ENCODE assay signal across 23 mouse cellular contexts in genomic region chr10:34071650-34072049, GRCm38 (mm10). TPM values are rescaled to one million over a fixed set of nuclear protein-coding genes. Genes with fewer than 3 reads are reported as not detected.
DNase-seq lines count a peak whose midpoint lies in the region; ATAC-seq and TF ChIP-seq lines count a peak whose summit lies in the region.
"Had no signal": no experiment of that assay in that cellular context is flagged by ENCODE, and none has a peak within 500 bp of the region (broad histone marks: within the 10 kb centered on the region; RNA-seq: fewer than 3 reads in every experiment).

No protein-coding gene starts in this region.

- H3K27ac ChIP-seq in forebrain, embryonic 14.5 days (ENCODE audit: low read depth, low read length): no peak overlapping the region
- H3K27ac ChIP-seq in forebrain, embryonic 15.5 days (replicated peaks): no peak overlapping the region
- peak overlapping the region; percentile 27; the same call in 1 of the 2 replicates for H3K27ac ChIP-seq in heart, embryonic 16.5 days (ENCODE audit: low read length)
- H3K27ac ChIP-seq: embryonic facial prominence, embryonic 13.5 days; liver, embryonic 12.5 days; lung, embryonic 15.5 days; midbrain, embryonic 12.5 days had no signal

- peak; percentile 46; the same call in 1 of the 2 replicates for ATAC-seq in forebrain, embryonic 14.5 days
- no peak for ATAC-seq in forebrain, embryonic 15.5 days (replicated peaks)
- ATAC-seq in heart, embryonic 16.5 days (replicated peaks; ENCODE audit: extremely low read depth, insufficient read depth, low FRiP score): no peak
- ATAC-seq: liver, embryonic 12.5 days had no signal

- no peaks in the 10 kb centered on the region; the same call in 1 of the 2 replicates for H3K4me1 ChIP-seq in forebrain, embryonic 14.5 days (ENCODE audit: control insufficient read depth, insufficient read depth, low read length)
- H3K4me1 ChIP-seq in forebrain, embryonic 15.5 days: peaks cover 6% of the 10 kb centered on the region; the same call in 1 of the 2 replicates
- peaks cover 6% of the 10 kb centered on the region; the same call in 1 of the 2 replicates for H3K4me1 ChIP-seq in heart, embryonic 16.5 days (ENCODE audit: control insufficient read depth, insufficient read depth, low read length)
- H3K4me1 ChIP-seq: embryonic facial prominence, embryonic 13.5 days; liver, embryonic 12.5 days; lung, embryonic 15.5 days had no signal

- no peak overlapping the region for H3K4me3 ChIP-seq in forebrain, embryonic 14.5 days (ENCODE audit: low read depth, low read length)
- H3K4me3 ChIP-seq in forebrain, embryonic 15.5 days: no peak overlapping the region
- no peak overlapping the region for H3K4me3 ChIP-seq in heart, embryonic 16.5 days (ENCODE audit: low read length)
- H3K4me3 ChIP-seq: embryonic facial prominence, embryonic 13.5 days; liver, embryonic 12.5 days; lung, embryonic 15.5 days; midbrain, embryonic 12.5 days had no signal

- DNase-seq in forebrain, embryonic 14.5 days (ENCODE audit: low spot score): peak; percentile 10
- no peak for DNase-seq in heart, postnatal 10 days
- peak; percentile 72 for DNase-seq in 3T3-L1 (ENCODE audit: low read depth, low spot score)
- peak; percentile 15 for DNase-seq in brain, embryonic 14.5 days (ENCODE audit: low read depth)
- DNase-seq in cerebellum, adult 9-10 months: no peak
- DNase-seq in cerebellum, postnatal 36 days: no peak
- DNase-seq: cerebellum, postnatal 10 days had no signal

- H3K27me3 ChIP-seq in forebrain, embryonic 14.5 days (replicated peaks; ENCODE audit: control insufficient read depth, insufficient read depth, low read length): no peaks in the 10 kb centered on the region
- no peaks in the 10 kb centered on the region for H3K27me3 ChIP-seq in forebrain, embryonic 15.5 days
- no peaks in the 10 kb centered on the region for H3K27me3 ChIP-seq in heart, embryonic 16.5 days (ENCODE audit: control insufficient read depth, insufficient read depth, low read length)
- H3K27me3 ChIP-seq: embryonic facial prominence, embryonic 13.5 days; liver, embryonic 12.5 days; lung, embryonic 15.5 days; midbrain, embryonic 12.5 days had no signal

- intact Hi-C loops in heart, postnatal 10 days (cut with DNase I): no loop called here

- H3K9ac ChIP-seq in forebrain, embryonic 14.5 days (ENCODE audit: low read length): no peak overlapping the region
- no peak overlapping the region for H3K9ac ChIP-seq in forebrain, embryonic 15.5 days (replicated peaks)
- H3K9ac ChIP-seq in heart, embryonic 16.5 days (ENCODE audit: low read length): no peak overlapping the region
- H3K9ac ChIP-seq: embryonic facial prominence, embryonic 13.5 days; liver, embryonic 12.5 days; lung, embryonic 15.5 days; midbrain, embryonic 12.5 days had no signal

- TF ChIP-seq CTCF in brain, embryonic 14.5 days (IDR thresholded peaks at IDR 0.05; ENCODE audit: borderline replicate concordance, extremely low read depth, insufficient read depth, insufficient read length): peak; percentile 13; the same call in 1 of the 2 replicates

- H3K36me3 ChIP-seq in forebrain, embryonic 14.5 days (ENCODE audit: control insufficient read depth, insufficient read depth, low read length): no peaks in the 10 kb centered on the region
- H3K36me3 ChIP-seq in forebrain, embryonic 15.5 days: no peaks in the 10 kb centered on the region
- H3K36me3 ChIP-seq in heart, embryonic 16.5 days (ENCODE audit: control insufficient read depth, insufficient read depth): no peaks in the 10 kb centered on the region
- H3K36me3 ChIP-seq: embryonic facial prominence, embryonic 13.5 days; liver, embryonic 12.5 days; lung, embryonic 15.5 days; midbrain, embryonic 12.5 days had no signal

- TF ChIP-seq POLR2A in brain, embryonic 14.5 days (IDR thresholded peaks at IDR 0.05; ENCODE audit: borderline replicate concordance, extremely low read depth, insufficient read depth, insufficient read length, poor library complexity, severe bottlenecking): no peak

- no peak overlapping the region for H3K4me2 ChIP-seq in forebrain, embryonic 14.5 days (ENCODE audit: low read length)
- H3K4me2 ChIP-seq in forebrain, embryonic 15.5 days (replicated peaks): no peak overlapping the region
- no peak overlapping the region for H3K4me2 ChIP-seq in heart, embryonic 16.5 days (ENCODE audit: low read depth, low read length)
- H3K4me2 ChIP-seq: embryonic facial prominence, embryonic 13.5 days; liver, embryonic 12.5 days; lung, embryonic 15.5 days; midbrain, embryonic 12.5 days had no signal

- H3K9me3 ChIP-seq in forebrain, embryonic 14.5 days (replicated peaks; ENCODE audit: control insufficient read depth, low read length): no peaks in the 10 kb centered on the region
- no peaks in the 10 kb centered on the region for H3K9me3 ChIP-seq in forebrain, embryonic 15.5 days
- H3K9me3 ChIP-seq in heart, embryonic 16.5 days (replicated peaks; ENCODE audit: control insufficient read depth, low read length): no peaks in the 10 kb centered on the region
- H3K9me3 ChIP-seq: embryonic facial prominence, embryonic 13.5 days; liver, embryonic 12.5 days; lung, embryonic 15.5 days; midbrain, embryonic 12.5 days had no signal

- 51% methylated on average over 2 of the region's 2 CpGs for WGBS in forebrain, embryonic 14.5 days
- 45% methylated on average over 2 of the region's 2 CpGs for WGBS in forebrain, embryonic 15.5 days
- 49% methylated on average over 2 of the region's 2 CpGs for WGBS in heart, embryonic 16.5 days

RNA-seq across cellular contexts. Expression of gene Calhm5, which starts 24.7 kb away (rescaled TPM):
- polyA plus RNA-seq in forebrain, embryonic 14.5 days (2014; fragmentation: Nextera tagmentation; extraction: Ambion mirVana): 0.39 and 0.59 TPM in 2 replicates
- polyA plus RNA-seq in forebrain, embryonic 15.5 days (2015; fragmentation: Nextera tagmentation; extraction: Ambion mirVana): 0.31 and 0.37 TPM in 2 replicates
- 1.8 TPM in 2 replicates for polyA plus RNA-seq in heart, embryonic 16.5 days (2015; fragmentation: Nextera tagmentation; extraction: Ambion mirVana)
- 1 to 10 TPM in 1 of 2 experiments, under 1 TPM in 1; 0.97 to 1.1 TPM for total RNA-seq in heart, postnatal 10 days (2021)
- polyA plus RNA-seq in brain, embryonic 14.5 days (2012; rRNA removed): 0.16 and 0.33 TPM in 2 replicates
- total RNA-seq: hematopoietic stem cell, adult 5-6 weeks had no signal

RNA-seq across cellular contexts. Expression of gene Calhm4, which starts 27.5 kb away (rescaled TPM):
- not detected in 2 replicates for polyA plus RNA-seq in forebrain, embryonic 14.5 days (2014; fragmentation: Nextera tagmentation; extraction: Ambion mirVana)
- not detected in 2 replicates for polyA plus RNA-seq in forebrain, embryonic 15.5 days (2015; fragmentation: Nextera tagmentation; extraction: Ambion mirVana)
- polyA plus RNA-seq in heart, embryonic 16.5 days (2015; fragmentation: Nextera tagmentation; extraction: Ambion mirVana): not detected in 2 replicates
- not detected for total RNA-seq in heart, postnatal 10 days (2021)
- not detected in 2 replicates for polyA plus RNA-seq in brain, embryonic 14.5 days (2012; rRNA removed)
- total RNA-seq: adrenal gland, adult 18-20 months; gastrocnemius, adult 18-20 months; hematopoietic stem cell, adult 5-6 weeks; left cerebral cortex, adult 18-20 months had no signal
- polyA plus RNA-seq: C2C12; embryonic facial prominence, embryonic 13.5 days; gonadal fat pad, adult 2 months; kidney, embryonic 16.5 days; limb, embryonic 11.5 days; liver, embryonic 12.5 days; lung, embryonic 15.5 days; midbrain, embryonic 12.5 days had no signal

RNA-seq across cellular contexts. Expression of gene Trappc3l, which starts 34.3 kb away (rescaled TPM):
- not detected in 2 replicates for polyA plus RNA-seq in forebrain, embryonic 14.5 days (2014; fragmentation: Nextera tagmentation; extraction: Ambion mirVana)
- not detected in 2 replicates for polyA plus RNA-seq in forebrain, embryonic 15.5 days (2015; fragmentation: Nextera tagmentation; extraction: Ambion mirVana)
- polyA plus RNA-seq in heart, embryonic 16.5 days (2015; fragmentation: Nextera tagmentation; extraction: Ambion mirVana): not detected in 2 replicates
- not detected for total RNA-seq in heart, postnatal 10 days (2021)
- polyA plus RNA-seq in brain, embryonic 14.5 days (2012; rRNA removed): 0.08 TPM in 1 of 2 replicates, not detected in the other
- total RNA-seq: adrenal gland, adult 18-20 months; ES-E14; gastrocnemius, adult 18-20 months; hematopoietic stem cell, adult 5-6 weeks; layer of hippocampus, adult 8-10 months had no signal
- polyA plus RNA-seq: C2C12; embryonic facial prominence, embryonic 13.5 days; gonadal fat pad, adult 2 months; kidney, embryonic 16.5 days; limb, embryonic 11.5 days; liver, embryonic 12.5 days; lung, embryonic 15.5 days; midbrain, embryonic 12.5 days had no signal

RNA-seq across cellular contexts. Expression of gene Rwdd1, which starts 52.2 kb away (rescaled TPM):
- 147 TPM in 2 replicates for polyA plus RNA-seq in forebrain, embryonic 14.5 days (2014; fragmentation: Nextera tagmentation; extraction: Ambion mirVana)
- polyA plus RNA-seq in forebrain, embryonic 15.5 days (2015; fragmentation: Nextera tagmentation; extraction: Ambion mirVana): 127 and 131 TPM in 2 replicates
- polyA plus RNA-seq in heart, embryonic 16.5 days (2015; fragmentation: Nextera tagmentation; extraction: Ambion mirVana): 89.5 and 94.5 TPM in 2 replicates
- total RNA-seq in heart, postnatal 10 days (2021): 100 to 1,000 TPM in 1 of 2 experiments, 10 to 100 TPM in 1; 98.5 to 107 TPM
- 70.6 and 72.4 TPM in 2 replicates for polyA plus RNA-seq in brain, embryonic 14.5 days (2012; rRNA removed)

RNA-seq across cellular contexts. Expression of gene Calhm6, which starts 56.1 kb away (rescaled TPM):
- 0.27 TPM in 1 of 2 replicates, not detected in the other for polyA plus RNA-seq in forebrain, embryonic 14.5 days (2014; fragmentation: Nextera tagmentation; extraction: Ambion mirVana)
- 0.34 and 0.42 TPM in 2 replicates for polyA plus RNA-seq in forebrain, embryonic 15.5 days (2015; fragmentation: Nextera tagmentation; extraction: Ambion mirVana)
- 0.59 and 1.8 TPM in 2 replicates for polyA plus RNA-seq in heart, embryonic 16.5 days (2015; fragmentation: Nextera tagmentation; extraction: Ambion mirVana)
- under 1 TPM in 1 of 2 experiments, not detected in 1; 0.40 TPM for total RNA-seq in heart, postnatal 10 days (2021)
- 0.23 and 0.38 TPM in 2 replicates for polyA plus RNA-seq in brain, embryonic 14.5 days (2012; rRNA removed)
- polyA plus RNA-seq: C2C12 had no signal

Comparison
In these comparisons a context has a peak if more than half of its experiments do, and no peak if none do; other contexts are left out.
1. DNase-seq: peak in forebrain, embryonic 14.5 days (single experiment), 3T3-L1 (single experiment) and brain, embryonic 14.5 days (single experiment); none in heart, postnatal 10 days (0 of 2), cerebellum, adult 9-10 months (single experiment) and cerebellum, postnatal 36 days (0 of 2).